ENCODE assay signal across 9 mouse cellular contexts in genomic region chr3:53974905-53975551, GRCm38 (mm10).
A peak's percentile ranks its signal among the peaks of the same experiment; 100 is the strongest.
DNase-seq lines count a peak whose midpoint lies in the region; ATAC-seq and TF ChIP-seq lines count a peak whose summit lies in the region.
"Had no signal": no experiment of that assay in that cellular context is flagged by ENCODE, and none has a peak within 500 bp of the region (broad histone marks: within the 10 kb centered on the region; RNA-seq: fewer than 3 reads in every experiment).

No protein-coding gene starts in this region.

- ATAC-seq in limb, embryonic 11.5 days (ENCODE audit: insufficient number of reproducible peaks, low FRiP score, low TSS enrichment, low read depth) = no peak
- no peak for ATAC-seq in megakaryocyte, adult 5-6 weeks (ENCODE audit: poor library complexity, severe bottlenecking)

- no peak for TF ChIP-seq POLR2A in thymus, adult 2 months (IDR thresholded peaks at IDR 0.05; ENCODE audit: control insufficient read depth, extremely low read depth, insufficient read depth, low read length, poor library complexity)

- H3K27me3 ChIP-seq in limb, embryonic 11.5 days (ENCODE audit: control insufficient read depth, insufficient read depth, low read length) = no peaks in the 10 kb centered on the region
- no peaks in the 10 kb centered on the region for H3K27me3 ChIP-seq in limb, embryonic 10.5 days (ENCODE audit: low read depth, poor library complexity, severe bottlenecking)
- H3K27me3 ChIP-seq in thymus, adult 2 months (ENCODE audit: control insufficient read depth, insufficient read depth, low read length) = no peaks in the 10 kb centered on the region
- H3K27me3 ChIP-seq in heart, embryonic 10.5 days (ENCODE audit: insufficient read depth, poor library complexity, severe bottlenecking) = no peaks in the 10 kb centered on the region

- H3K9ac ChIP-seq in limb, embryonic 11.5 days (ENCODE audit: low read length) = no peak overlapping the region

- peak; percentile 24 for DNase-seq in limb, embryonic 11.5 days (ENCODE audit: low spot score)
- no peak for DNase-seq in limb, embryonic 10.5 days (ENCODE audit: low spot score)
- DNase-seq in embryo, embryonic 10.5 days (ENCODE audit: low spot score) = peak; percentile 8
- DNase-seq in layer of hippocampus, adult 9-11 months = peak; percentile 35
- peak; percentile 8 for DNase-seq in thymus, adult 2 months
- no peak for DNase-seq in ovary, adult 18-20 months (ENCODE audit: low spot score)
- no peak for DNase-seq in heart, embryonic 10.5 days (ENCODE audit: low spot score)

- H3K9me3 ChIP-seq in limb, embryonic 11.5 days (ENCODE audit: control insufficient read depth, low read length) = no peaks in the 10 kb centered on the region
- no peaks in the 10 kb centered on the region for H3K9me3 ChIP-seq in limb, embryonic 10.5 days (replicated peaks)
- no peaks in the 10 kb centered on the region for H3K9me3 ChIP-seq in heart, embryonic 10.5 days

- H3K4me3 ChIP-seq in limb, embryonic 11.5 days (ENCODE audit: low read depth, low read length) = no peak overlapping the region
- H3K4me3 ChIP-seq in limb, embryonic 10.5 days = no peak overlapping the region
- no peak overlapping the region for H3K4me3 ChIP-seq in thymus, adult 2 months (ENCODE audit: control insufficient read depth, insufficient read depth, low read length)
- H3K4me3 ChIP-seq in heart, embryonic 10.5 days = no peak overlapping the region
- H3K4me3 ChIP-seq: erythroblast, embryonic 14.5 days had no signal

- no peak overlapping the region for H3K27ac ChIP-seq in limb, embryonic 11.5 days (replicated peaks; ENCODE audit: low read depth, low read length)
- no peak overlapping the region for H3K27ac ChIP-seq in limb, embryonic 10.5 days
- H3K27ac ChIP-seq in thymus, adult 2 months (ENCODE audit: control insufficient read depth, insufficient read depth, low read length) = no peak overlapping the region
- H3K27ac ChIP-seq in heart, embryonic 10.5 days = no peak overlapping the region

- no peaks in the 10 kb centered on the region for H3K4me1 ChIP-seq in limb, embryonic 11.5 days (ENCODE audit: control insufficient read depth, insufficient read depth, low read length)
- peaks cover 4% of the 10 kb centered on the region; the same call in 1 of the 2 replicates for H3K4me1 ChIP-seq in limb, embryonic 10.5 days
- no peaks in the 10 kb centered on the region for H3K4me1 ChIP-seq in thymus, adult 2 months (replicated peaks; ENCODE audit: control insufficient read depth, insufficient read depth, low read length)
- H3K4me1 ChIP-seq in heart, embryonic 10.5 days = no peaks in the 10 kb centered on the region

- no peaks in the 10 kb centered on the region for H3K36me3 ChIP-seq in limb, embryonic 11.5 days (ENCODE audit: control insufficient read depth, insufficient read depth, low read length)
- H3K36me3 ChIP-seq in limb, embryonic 10.5 days = no peaks in the 10 kb centered on the region
- no peaks in the 10 kb centered on the region for H3K36me3 ChIP-seq in thymus, adult 2 months (ENCODE audit: control insufficient read depth, insufficient read depth, low read length)
- H3K36me3 ChIP-seq in heart, embryonic 10.5 days = no peaks in the 10 kb centered on the region

- no peak for TF ChIP-seq CTCF in thymus, adult 2 months (IDR thresholded peaks at IDR 0.05; ENCODE audit: borderline replicate concordance, control insufficient read depth, extremely low read depth, insufficient read depth, low read length, poor library complexity)

- no peak overlapping the region for H3K4me2 ChIP-seq in limb, embryonic 11.5 days (ENCODE audit: low read depth, severe bottlenecking)

- 42% methylated on average over 10 of the region's 10 CpGs for WGBS in limb, embryonic 11.5 days
- WGBS in limb, embryonic 10.5 days = 47% methylated on average over 10 of the region's 10 CpGs
- 47% methylated on average over 10 of the region's 10 CpGs for WGBS in thymus, adult 2 months
- WGBS in heart, embryonic 10.5 days = 44% methylated on average over 10 of the region's 10 CpGs

Comparison
In these comparisons a context has a peak if more than half of its experiments do, and no peak if none do; other contexts are left out.
1. DNase-seq: peak in limb, embryonic 11.5 days (single experiment), embryo, embryonic 10.5 days (single experiment), layer of hippocampus, adult 9-11 months (single experiment) and thymus, adult 2 months (single experiment); none in limb, embryonic 10.5 days (single experiment), ovary, adult 18-20 months (single experiment) and heart, embryonic 10.5 days (single experiment).